Mouse (Mus musculus) natural killer cell, adult 2 months (primary cell): ENCODE data around the gene Smg5.
"Not testable (repeated sequence)": the region's sequence is repeated elsewhere in the genome, so short reads cannot be mapped to it uniquely, and the experiment has no call there.

ENCODE experiments used
- DNase-seq, 2 experiments: peaks; one replicate each; pipeline ENCODE4 v3.0.0; 2022; ENCODE audit warnings: low spot score in 2 of 2

Gene Smg5

DNA sequence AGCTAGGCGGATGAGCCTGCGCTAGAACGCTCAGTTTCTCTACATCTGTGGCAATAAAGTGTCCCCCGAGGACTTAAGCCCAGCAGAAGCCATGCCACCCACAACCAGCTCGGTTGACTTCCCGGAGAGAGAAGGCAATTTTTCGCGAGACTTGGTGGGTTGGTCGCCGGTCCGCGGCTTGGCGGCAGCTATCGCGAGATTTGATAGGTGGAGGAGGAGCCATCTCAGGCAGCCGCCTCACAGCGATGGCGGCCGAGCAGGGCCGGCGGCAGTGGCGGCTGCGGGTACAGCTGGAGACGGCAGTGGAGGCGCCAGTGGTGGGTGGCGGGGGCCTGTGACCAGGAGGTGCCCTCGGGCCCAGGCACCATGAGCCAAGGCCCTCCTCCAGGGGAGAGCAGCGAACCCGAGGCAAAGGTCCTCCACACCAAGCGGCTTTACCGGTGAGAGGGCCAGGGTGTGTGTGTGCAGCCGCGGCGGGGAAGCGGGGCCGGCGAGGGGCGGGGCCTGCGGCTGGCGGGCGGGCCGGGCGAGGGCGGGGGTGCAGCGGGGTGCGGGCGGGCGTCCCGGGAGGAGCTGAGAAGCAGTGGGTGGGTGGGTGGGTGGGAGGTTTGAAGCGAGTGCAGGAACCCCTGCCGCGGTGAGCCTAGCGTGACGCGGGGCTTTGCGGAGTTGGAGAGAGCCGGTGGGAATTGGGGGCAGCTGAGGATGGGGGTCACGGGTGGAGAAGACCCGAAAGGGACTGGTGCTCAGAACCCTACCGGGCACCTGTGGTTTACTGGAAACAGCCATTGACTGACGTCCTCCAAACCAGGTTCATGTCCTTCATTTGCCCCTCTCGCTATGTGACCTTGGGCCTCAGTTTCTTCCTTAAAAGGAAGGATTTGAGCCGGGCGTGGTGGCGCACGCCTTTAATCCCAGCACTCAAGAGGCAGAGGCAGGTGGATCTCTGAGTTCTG lies at the start of gene Smg5, which contains the start of gene Tmem79:
Gene Smg5 (plus strand): TSS at position 203 of the 956 bp plus-strand sequence.
Gene Tmem79 (minus strand): TSS at position 91 of the 956 bp plus-strand sequence.
- DNase-seq = peak; percentile 97

DNA sequence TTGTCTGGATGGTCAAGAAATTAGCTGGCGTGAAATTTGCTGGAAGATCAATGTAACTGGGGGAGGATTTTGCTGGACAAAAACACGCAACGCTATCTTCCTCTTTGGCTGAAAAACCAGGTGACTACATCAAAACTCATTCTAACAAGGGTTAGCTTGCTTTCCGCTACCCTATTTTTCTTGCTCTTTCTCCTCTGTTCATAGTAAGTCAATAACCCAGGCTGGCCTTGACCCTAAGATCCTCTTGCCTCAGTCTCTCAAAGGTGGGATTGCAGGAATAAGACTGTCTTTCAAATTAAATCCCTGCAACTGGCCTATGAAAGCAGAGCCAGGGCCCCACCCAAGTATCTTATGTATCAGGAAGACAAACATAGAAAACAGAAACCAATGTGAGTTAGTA lies 49.0 kb upstream of the Smg5 start, which contains the start of gene Gm38392:
Gene Gm38392 (minus strand): TSS at position 101 of the 400 bp plus-strand sequence.
- no peak for DNase-seq

- DNase-seq = not testable (repeated sequence)
These were observed 47.8 kb upstream of the Smg5 start for GRCm38 (mm10) chr3:88288133-88288713.

GRCm38 (mm10) chr3:88291970-88292369 lies 44.1 kb upstream of the Smg5 start:
- DNase-seq = peak; percentile 33 to 43

GRCm38 (mm10) chr3:88295272-88295671 lies 40.8 kb upstream of the Smg5 start:
- not testable (repeated sequence) for DNase-seq

- no peak for DNase-seq
These were observed 39.9 kb upstream of the Smg5 start for GRCm38 (mm10) chr3:88296110-88296560.

GRCm38 (mm10) chr3:88296561-88297318 lies 39.3 kb upstream of the Smg5 start, which contains the start of the genes Tsacc and Cct3:
Gene Tsacc (minus strand): TSS chr3:88296999.
Gene Cct3 (plus strand): TSS chr3:88297116.
- peak; percentile 96 to 97 for DNase-seq

- no peak for DNase-seq
These were observed 38.7 kb upstream of the Smg5 start for GRCm38 (mm10) chr3:88297321-88297851.

GRCm38 (mm10) chr3:88299172-88299571 lies 36.9 kb upstream of the Smg5 start:
- no peak for DNase-seq

GRCm38 (mm10) chr3:88324951-88325405 lies 11.1 kb upstream of the Smg5 start, which contains the start of gene Glmp:
Gene Glmp (plus strand): TSS chr3:88325023.
- peak; percentile 24 to 36 for DNase-seq

DNA sequence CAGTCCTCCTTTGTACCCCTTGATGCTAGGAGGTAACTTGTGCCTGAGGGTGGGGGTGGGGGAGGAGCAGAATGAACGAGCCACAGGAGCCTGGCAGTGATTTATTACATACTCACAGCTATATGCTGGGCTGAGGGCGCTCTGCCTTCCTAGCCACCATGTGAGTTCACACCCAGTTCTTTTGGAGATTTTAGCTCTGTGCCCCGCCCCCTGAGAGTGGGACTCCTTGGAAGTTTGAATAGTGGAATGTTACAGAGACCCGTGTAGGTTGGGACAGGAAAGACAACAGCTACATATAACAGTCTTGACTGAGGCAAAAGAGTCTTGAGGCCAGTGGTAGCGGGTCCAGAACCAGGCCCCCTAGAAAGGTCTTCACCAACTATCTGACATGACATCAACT lies 7.1 kb upstream of the Smg5 start:
- DNase-seq = no peak

DNA sequence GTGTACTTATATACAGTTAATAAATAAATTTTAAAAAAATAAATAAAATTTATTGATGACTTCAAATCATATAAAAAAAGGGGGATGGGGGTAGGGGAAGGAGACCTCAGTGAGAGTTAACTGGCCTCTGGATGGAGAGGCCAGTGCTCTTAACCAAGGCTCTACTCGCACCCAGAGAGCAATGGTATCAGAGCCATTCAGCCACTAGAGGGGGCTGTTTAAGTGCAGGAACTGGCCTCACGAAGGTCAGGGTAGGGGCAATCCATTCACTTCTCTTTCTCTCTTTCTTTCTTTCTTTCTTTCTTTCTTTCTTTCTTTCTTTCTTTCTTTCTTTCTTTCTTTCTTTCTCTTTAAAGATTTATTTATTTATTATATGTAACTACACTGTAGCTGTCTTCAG lies 4.8 kb upstream of the Smg5 start:
- peak; percentile 55 to 67 for DNase-seq

DNA sequence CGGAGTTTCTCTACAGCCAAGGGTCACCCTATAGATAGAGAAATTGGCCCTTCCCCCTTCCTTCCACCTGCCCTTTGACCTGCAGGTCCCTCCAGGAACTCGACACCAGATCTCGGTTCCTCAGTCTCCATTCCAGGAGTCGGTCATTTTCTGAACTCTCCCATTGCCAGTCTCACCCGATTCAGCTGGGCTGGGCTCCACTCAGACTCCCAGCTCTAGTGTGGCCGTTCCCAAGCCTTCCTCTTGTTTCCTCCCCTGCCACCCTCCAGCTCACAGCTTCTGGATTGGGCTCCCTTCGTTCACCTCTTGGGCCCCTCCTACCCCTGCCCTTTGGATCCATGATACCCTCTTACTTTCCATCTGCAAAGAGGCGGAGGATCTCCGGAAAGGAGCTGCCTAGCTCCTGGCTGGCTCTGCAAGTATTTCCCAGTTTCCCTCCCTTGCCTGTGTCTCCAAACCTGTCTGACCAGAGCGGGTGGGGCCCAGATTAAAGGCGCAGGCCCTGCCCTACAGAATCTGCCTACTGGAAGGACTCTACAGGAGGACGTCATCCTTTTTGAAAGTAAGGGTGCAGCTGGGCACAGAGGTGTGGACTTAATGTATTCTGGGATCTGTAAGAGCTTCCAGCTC lies 1.9 kb upstream of the Smg5 start:
- no peak for DNase-seq

DNA sequence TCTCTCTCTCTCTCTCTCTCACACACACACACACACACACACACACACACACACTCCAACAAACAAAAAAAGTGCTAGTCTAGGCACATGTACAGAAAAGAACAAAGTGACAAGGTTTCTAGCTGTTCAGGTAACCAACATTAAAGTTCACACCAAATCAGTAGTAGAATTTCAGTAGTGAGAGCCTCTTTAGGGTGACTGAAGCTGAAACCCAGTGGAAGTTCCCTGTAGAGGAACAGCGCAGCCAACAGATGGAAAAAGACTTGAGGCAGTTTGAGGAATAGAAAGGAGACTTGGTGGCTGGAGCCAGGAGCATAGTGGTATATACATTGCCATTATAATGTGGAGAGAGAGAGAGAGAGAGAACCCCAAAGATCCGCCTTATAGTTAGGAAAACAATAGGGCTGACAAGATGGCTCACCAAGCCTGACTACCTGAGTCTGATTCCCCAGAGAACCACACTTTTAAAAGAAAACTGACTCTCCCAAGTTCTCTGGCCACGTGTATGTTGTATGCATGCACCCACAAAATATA lies 1.1 kb upstream of the Smg5 start:
- no peak for DNase-seq

GRCm38 (mm10) chr3:88335436-88336053 lies 515 bp upstream of the Smg5 start:
- DNase-seq = no peak

DNA sequence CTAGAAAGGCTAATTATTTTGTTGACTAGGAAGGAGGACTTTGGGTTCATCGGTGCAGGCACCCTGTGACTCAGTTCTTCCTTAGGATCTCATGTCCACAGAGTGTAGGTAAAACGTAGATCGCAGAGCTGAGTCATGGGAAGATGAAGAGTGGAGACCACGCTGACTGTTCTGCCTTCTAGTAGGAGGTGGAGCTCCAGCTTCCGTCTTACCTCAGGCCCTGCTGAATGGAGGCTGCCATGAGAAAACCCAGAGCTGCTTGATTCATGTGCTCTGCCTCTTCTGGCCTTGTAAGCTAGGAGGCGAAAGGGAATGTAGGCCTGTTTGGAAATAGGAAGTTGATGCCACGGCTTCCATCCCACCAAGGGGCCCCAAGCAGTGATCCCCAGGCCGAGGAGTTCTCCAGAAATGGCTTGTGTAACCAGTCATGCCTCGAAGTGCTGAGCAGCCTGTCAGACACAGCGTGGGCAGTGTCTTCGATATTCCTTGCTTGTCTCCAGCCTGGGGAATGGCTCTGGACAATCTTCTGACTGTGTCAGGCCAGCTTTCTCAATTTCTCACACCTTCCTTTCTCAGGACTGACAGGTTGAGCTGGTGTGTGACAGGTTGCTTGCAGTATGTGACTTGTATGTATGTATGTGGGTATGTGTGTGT lies 1.4 kb downstream of the Smg5 start:
- peak in 1 of 2 experiments; percentile 16 for DNase-seq

GRCm38 (mm10) chr3:88338316-88338715 lies 2.3 kb downstream of the Smg5 start:
- no peak for DNase-seq

DNA sequence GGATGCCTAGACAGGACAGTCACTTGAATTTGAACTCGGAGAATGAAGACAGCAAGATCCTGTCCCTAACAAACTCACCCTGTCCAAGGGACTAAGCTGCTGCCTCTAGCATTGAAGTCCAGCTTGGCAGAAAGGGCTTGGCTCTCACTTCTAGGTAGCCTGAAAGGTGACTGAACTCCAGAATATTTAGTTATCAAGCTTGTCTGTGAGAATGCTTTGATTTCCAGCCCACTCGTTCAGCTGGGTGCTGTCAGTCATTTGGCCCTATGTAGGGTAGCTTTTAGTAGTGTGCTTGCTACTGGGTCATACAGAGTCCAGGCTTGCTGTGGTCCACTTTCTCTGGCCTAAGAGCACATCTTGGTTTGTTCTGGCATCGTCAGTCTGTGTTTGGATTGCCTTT lies 2.9 kb downstream of the Smg5 start:
- DNase-seq = no peak

DNA sequence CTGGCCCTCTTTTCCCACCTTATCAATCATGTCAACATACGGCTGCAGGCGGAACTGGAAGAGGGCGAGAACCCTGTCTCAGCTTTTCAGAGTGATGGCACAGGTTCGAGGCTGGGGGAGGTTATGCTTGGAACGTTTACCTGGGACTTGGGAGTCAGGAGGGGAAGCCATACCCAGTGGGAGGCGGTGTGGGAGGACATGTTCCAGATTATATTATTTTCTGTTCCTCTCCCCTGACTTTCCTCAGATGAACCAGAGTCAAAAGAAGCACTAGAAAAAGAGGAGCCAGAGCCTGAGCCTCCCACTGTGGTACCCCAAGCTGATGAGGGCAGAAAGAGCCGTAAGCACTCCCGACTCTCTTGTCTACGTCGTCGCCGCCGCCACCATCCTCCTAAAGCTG lies 14.7 kb downstream of the Smg5 start:
- no peak for DNase-seq

GRCm38 (mm10) chr3:88352907-88353306 lies 16.8 kb downstream of the Smg5 start:
- no peak for DNase-seq
